Mouse (Mus musculus) limb, embryonic 14.5 days (tissue): ENCODE measurements around the gene Gm21293. TPM values are rescaled to one million over a fixed set of nuclear protein-coding genes. Genes with fewer than 3 reads are reported as not detected.
"Not testable (repeated sequence)": the region's sequence is repeated elsewhere in the genome, so short reads cannot be mapped to it uniquely, and the experiment has no call there.

Experiments
- ATAC-seq: fragments of 200-750 bp; cut with Nextera tagmentation; 2 replicates; pipeline ENCODE4 v1.8.0; 2017; ENCODE audit warnings: low read depth, moderate number of reproducible peaks, moderate TSS enrichment; ENCODE audit not compliant: low FRiP score
- DNase-seq: peaks from one replicate; pipeline ENCODE4 v3.0.0-alpha.2; 2015; ENCODE audit warnings: low spot score
- H3K27ac ChIP-seq: fragments of 300-500 bp; sonication (generic); replicated peaks from 2 replicates; pipeline ENCODE4 v1.5.1; 2014; ENCODE audit warnings: low read depth, mild to moderate bottlenecking, low read length, moderate library complexity, mixed read lengths
- H3K27me3 ChIP-seq: fragments of 300-500 bp; sonication (generic); 2 replicates; pipeline ENCODE4 v1.6.1; 2014; ENCODE audit warnings: low read length, mixed read lengths; ENCODE audit not compliant: control insufficient read depth, insufficient read depth
- H3K36me3 ChIP-seq: fragments of 300-500 bp; sonication (generic); 2 replicates; pipeline ENCODE4 v1.6.1; 2014; ENCODE audit warnings: mild to moderate bottlenecking, low read length, moderate library complexity, mixed read lengths; ENCODE audit not compliant: control insufficient read depth, insufficient read depth
- H3K4me1 ChIP-seq: fragments of 300-500 bp; sonication (generic); 2 replicates; pipeline ENCODE4 v1.6.1; 2014; ENCODE audit warnings: antibody characterized with exemption, low read length, mixed read lengths; ENCODE audit not compliant: control insufficient read depth, insufficient read depth
- H3K4me2 ChIP-seq: fragments of 300-500 bp; sonication (generic); replicated peaks from 2 replicates; pipeline ENCODE4 v1.6.1; 2014; ENCODE audit warnings: low read depth, mild to moderate bottlenecking, low read length, moderate library complexity; ENCODE audit not compliant: severe bottlenecking
- H3K4me3 ChIP-seq: fragments of 300-500 bp; sonication (generic); replicated peaks from 2 replicates; pipeline ENCODE4 v1.5.1; 2014; ENCODE audit warnings: low read length
- H3K9ac ChIP-seq: fragments of 300-500 bp; sonication (generic); 2 replicates; pipeline ENCODE4 v1.6.1; 2014; ENCODE audit warnings: mild to moderate bottlenecking, low read depth, low read length, moderate library complexity; ENCODE audit not compliant: severe bottlenecking
- H3K9me3 ChIP-seq: fragments of 300-500 bp; sonication (generic); 2 replicates; pipeline ENCODE4 v1.6.1; 2016; ENCODE audit warnings: low read length; ENCODE audit not compliant: control insufficient read depth
- POLR2A ChIP-seq: fragments of 200-500 bp; IDR thresholded peaks from 2 replicates; pipeline ENCODE4 v1.8.0; 2012; ENCODE audit warnings: inconsistent platforms, mild to moderate bottlenecking, moderate library complexity, borderline replicate concordance; ENCODE audit not compliant: insufficient read depth, insufficient read length; ENCODE audit errors: extremely low read depth
- WGBS: fragments of 180-500 bp; shearing (Covaris S2); extraction: QIAGEN DNeasy Blood & Tissue Kit; methylation state at CpG from one replicate; pipeline ENCODE4 v1.1.7; 2014; 5-methylcytosine and 5-hydroxymethylcytosine counted together
- polyA plus RNA-seq, 2 experiments: library from polyadenylated mRNA; depleted of rRNA in 1 of 2; stranded (reverse) in 1 of 2; unstranded in 1 of 2; fragments of >200 nt; fragmentation: Nextera tagmentation in 1 of 2; extraction: Ambion mirVana in 1 of 2; gene quantifications; 2 replicates each; pipeline versions ENCODE4 v1.2.1 to v1.2.3; 2012 to 2014

The Gm21293 gene
- polyA plus RNA-seq (2012; rRNA removed) (not detected in 2 replicates), polyA plus RNA-seq (2014; fragmentation: Nextera tagmentation; extraction: Ambion mirVana) (not detected in 2 replicates)

DNA sequence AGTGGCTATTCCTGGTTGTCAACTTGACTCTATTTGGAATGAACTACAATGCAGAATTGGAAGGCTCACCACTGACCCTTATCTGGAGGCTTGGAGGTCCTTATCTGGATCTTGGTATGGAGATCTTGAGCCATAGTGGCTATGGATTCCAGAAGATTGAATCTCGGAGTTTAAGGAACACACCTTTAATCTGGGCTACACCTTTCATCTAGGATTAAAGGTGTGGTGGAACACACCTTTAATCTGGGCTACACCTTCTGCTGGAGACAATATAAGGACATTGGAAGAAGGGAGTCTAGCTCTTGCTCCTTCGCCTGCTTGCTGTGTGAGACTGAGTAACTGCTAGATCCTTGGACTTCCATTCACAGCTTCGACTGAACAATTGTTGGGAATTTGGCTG is at the start of gene Gm21293:
TSS of gene Gm21293 (plus strand) at position 301 of the 400 bp plus-strand sequence.
- H3K4me3 ChIP-seq, H3K27ac ChIP-seq, H3K36me3 ChIP-seq, ATAC-seq, H3K9ac ChIP-seq, H3K4me2 ChIP-seq, H3K4me1 ChIP-seq, DNase-seq, H3K9me3 ChIP-seq, H3K27me3 ChIP-seq: not testable (repeated sequence)
- no CpG with 5 or more reads among the region's 3 CpGs for WGBS

DNA sequence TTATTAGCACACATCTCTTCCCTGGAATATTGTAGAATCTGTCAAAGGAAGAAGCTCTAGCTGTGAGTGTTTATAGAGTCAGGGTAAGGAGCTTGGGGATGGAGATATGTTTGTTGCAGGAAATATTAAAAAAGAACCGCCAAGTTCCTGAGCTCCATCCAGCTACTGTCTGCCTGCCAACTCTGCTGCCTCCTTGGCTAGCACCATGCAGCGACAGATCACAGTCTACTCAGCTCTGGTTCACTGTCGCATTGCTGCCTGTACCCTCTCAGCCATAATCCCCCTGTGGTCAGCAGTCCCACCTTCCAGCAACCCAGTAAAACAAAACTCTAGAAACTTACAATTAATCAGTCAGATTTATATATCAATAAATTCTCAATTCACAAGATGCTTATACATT is 32.7 kb upstream of the Gm21293 start:
- no peak overlapping the region for H3K9ac ChIP-seq
- H3K27ac ChIP-seq: no peak overlapping the region
- H3K9me3 ChIP-seq: no peaks in the 10 kb centered on the region
- 70% methylated on average over 3 of the region's 3 CpGs for WGBS
- DNase-seq (no peak), ATAC-seq (no peak)
- no peak overlapping the region for H3K4me3 ChIP-seq
- TF ChIP-seq POLR2A: no peak
- no peaks in the 10 kb centered on the region for H3K27me3 ChIP-seq
- no peaks in the 10 kb centered on the region for H3K36me3 ChIP-seq
- no peak overlapping the region for H3K4me2 ChIP-seq
- no peaks in the 10 kb centered on the region for H3K4me1 ChIP-seq

DNA sequence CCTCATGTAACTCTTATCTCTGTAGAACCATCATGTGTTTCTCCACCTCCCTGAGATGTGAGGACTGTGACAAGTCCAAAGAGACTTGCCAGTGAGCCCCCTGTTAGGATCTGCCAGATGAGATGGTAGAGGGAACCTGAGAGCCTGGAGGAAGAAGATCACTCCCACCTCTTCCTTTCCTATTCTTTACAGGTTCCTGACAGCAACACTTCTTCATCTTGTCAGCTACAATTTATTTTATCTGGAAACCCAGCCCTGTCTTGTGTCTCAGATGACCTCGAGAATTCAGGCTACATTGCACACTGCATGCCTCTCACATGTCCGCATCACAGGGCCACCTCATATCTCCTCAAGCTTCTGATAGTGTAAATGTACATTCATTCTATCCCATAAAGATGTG is 24.5 kb upstream of the Gm21293 start:
- no peak overlapping the region for H3K9ac ChIP-seq
- no peaks in the 10 kb centered on the region for H3K27me3 ChIP-seq

DNA sequence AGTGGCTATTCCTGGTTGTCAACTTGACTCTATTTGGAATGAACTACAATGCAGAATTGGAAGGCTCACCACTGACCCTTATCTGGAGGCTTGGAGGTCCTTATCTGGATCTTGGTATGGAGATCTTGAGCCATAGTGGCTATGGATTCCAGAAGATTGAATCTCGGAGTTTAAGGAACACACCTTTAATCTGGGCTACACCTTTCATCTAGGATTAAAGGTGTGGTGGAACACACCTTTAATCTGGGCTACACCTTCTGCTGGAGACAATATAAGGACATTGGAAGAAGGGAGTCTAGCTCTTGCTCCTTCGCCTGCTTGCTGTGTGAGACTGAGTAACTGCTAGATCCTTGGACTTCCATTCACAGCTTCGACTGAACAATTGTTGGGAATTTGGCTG is 8.4 kb downstream of the Gm21293 start, which contains the start of gene Gm6763:
TSS of gene Gm6763 (plus strand) at position 301 of the 400 bp plus-strand sequence.
- not testable (repeated sequence) for H3K9me3 ChIP-seq, H3K4me3 ChIP-seq, H3K27ac ChIP-seq, H3K36me3 ChIP-seq, H3K9ac ChIP-seq, H3K4me1 ChIP-seq, H3K4me2 ChIP-seq, H3K27me3 ChIP-seq, ATAC-seq, DNase-seq
- no CpG with 5 or more reads among the region's 3 CpGs for WGBS

More for the DNA sequence above, 24.5 kb upstream of the Gm21293 start:
- no peak overlapping the region for H3K27ac ChIP-seq
- ATAC-seq: no peak
- H3K9me3 ChIP-seq: no peaks in the 10 kb centered on the region
- no peaks in the 10 kb centered on the region for H3K4me1 ChIP-seq
- H3K4me2 ChIP-seq: no peak overlapping the region
- 81% methylated on average over 2 of the region's 2 CpGs for WGBS
- H3K4me3 ChIP-seq: no peak overlapping the region
- H3K36me3 ChIP-seq: no peaks in the 10 kb centered on the region
- DNase-seq: no peak
- no peak for TF ChIP-seq POLR2A

DNA sequence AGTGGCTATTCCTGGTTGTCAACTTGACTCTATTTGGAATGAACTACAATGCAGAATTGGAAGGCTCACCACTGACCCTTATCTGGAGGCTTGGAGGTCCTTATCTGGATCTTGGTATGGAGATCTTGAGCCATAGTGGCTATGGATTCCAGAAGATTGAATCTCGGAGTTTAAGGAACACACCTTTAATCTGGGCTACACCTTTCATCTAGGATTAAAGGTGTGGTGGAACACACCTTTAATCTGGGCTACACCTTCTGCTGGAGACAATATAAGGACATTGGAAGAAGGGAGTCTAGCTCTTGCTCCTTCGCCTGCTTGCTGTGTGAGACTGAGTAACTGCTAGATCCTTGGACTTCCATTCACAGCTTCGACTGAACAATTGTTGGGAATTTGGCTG is 16.9 kb downstream of the Gm21293 start, which contains the start of gene Gm8764:
TSS of gene Gm8764 (plus strand) at position 301 of the 400 bp plus-strand sequence.
- not testable (repeated sequence) for H3K9ac ChIP-seq, H3K27ac ChIP-seq, H3K4me1 ChIP-seq, H3K9me3 ChIP-seq, DNase-seq, H3K27me3 ChIP-seq, H3K4me3 ChIP-seq, H3K4me2 ChIP-seq, ATAC-seq, H3K36me3 ChIP-seq
- WGBS: no CpG with 5 or more reads among the region's 3 CpGs

DNA sequence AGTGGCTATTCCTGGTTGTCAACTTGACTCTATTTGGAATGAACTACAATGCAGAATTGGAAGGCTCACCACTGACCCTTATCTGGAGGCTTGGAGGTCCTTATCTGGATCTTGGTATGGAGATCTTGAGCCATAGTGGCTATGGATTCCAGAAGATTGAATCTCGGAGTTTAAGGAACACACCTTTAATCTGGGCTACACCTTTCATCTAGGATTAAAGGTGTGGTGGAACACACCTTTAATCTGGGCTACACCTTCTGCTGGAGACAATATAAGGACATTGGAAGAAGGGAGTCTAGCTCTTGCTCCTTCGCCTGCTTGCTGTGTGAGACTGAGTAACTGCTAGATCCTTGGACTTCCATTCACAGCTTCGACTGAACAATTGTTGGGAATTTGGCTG is 25.4 kb downstream of the Gm21293 start, which contains the start of gene Gm21304:
TSS of gene Gm21304 (plus strand) at position 301 of the 400 bp plus-strand sequence.
- WGBS: no CpG with 5 or more reads among the region's 3 CpGs
- not testable (repeated sequence) for DNase-seq

DNA sequence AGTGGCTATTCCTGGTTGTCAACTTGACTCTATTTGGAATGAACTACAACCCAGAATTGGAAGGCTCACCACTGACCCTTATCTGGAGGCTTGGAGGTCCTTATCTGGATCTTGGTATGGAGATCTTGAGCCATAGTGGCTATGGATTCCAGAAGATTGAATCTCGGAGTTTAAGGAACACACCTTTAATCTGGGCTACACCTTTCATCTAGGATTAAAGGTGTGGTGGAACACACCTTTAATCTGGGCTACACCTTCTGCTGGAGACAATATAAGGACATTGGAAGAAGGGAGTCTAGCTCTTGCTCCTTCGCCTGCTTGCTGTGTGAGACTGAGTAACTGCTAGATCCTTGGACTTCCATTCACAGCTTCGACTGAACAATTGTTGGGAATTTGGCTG is 33.9 kb downstream of the Gm21293 start, which contains the start of gene Gm21312:
TSS of gene Gm21312 (plus strand) at position 301 of the 400 bp plus-strand sequence.
- not testable (repeated sequence) for H3K9me3 ChIP-seq, H3K36me3 ChIP-seq, ATAC-seq, DNase-seq, H3K4me3 ChIP-seq, H3K27me3 ChIP-seq, H3K4me2 ChIP-seq, H3K4me1 ChIP-seq, H3K9ac ChIP-seq, H3K27ac ChIP-seq
- WGBS: no CpG with 5 or more reads among the region's 3 CpGs

More for the DNA sequence above, 25.4 kb downstream of the Gm21293 start, which contains the start of gene Gm21304:
- H3K4me1 ChIP-seq, H3K9ac ChIP-seq, H3K27ac ChIP-seq, H3K4me2 ChIP-seq, ATAC-seq, H3K36me3 ChIP-seq, H3K27me3 ChIP-seq, H3K4me3 ChIP-seq, H3K9me3 ChIP-seq: not testable (repeated sequence)

DNA sequence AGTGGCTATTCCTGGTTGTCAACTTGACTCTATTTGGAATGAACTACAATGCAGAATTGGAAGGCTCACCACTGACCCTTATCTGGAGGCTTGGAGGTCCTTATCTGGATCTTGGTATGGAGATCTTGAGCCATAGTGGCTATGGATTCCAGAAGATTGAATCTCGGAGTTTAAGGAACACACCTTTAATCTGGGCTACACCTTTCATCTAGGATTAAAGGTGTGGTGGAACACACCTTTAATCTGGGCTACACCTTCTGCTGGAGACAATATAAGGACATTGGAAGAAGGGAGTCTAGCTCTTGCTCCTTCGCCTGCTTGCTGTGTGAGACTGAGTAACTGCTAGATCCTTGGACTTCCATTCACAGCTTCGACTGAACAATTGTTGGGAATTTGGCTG is 42.4 kb downstream of the Gm21293 start, which contains the start of gene Gm20765:
TSS of gene Gm20765 (plus strand) at position 301 of the 400 bp plus-strand sequence.
- H3K9ac ChIP-seq, H3K9me3 ChIP-seq, H3K36me3 ChIP-seq, ATAC-seq, H3K4me1 ChIP-seq, H3K27me3 ChIP-seq, H3K4me2 ChIP-seq, DNase-seq, H3K4me3 ChIP-seq, H3K27ac ChIP-seq: not testable (repeated sequence)
- WGBS: no CpG with 5 or more reads among the region's 3 CpGs
